Mouse (Mus musculus): Measurements from ENCODE around the gene Crtac1. TPM values are rescaled to one million over a fixed set of nuclear protein-coding genes. Genes with fewer than 3 reads are reported as not detected.

The Crtac1 gene
- total and polyA plus RNA-seq, 3 experiments, result 0.15 TPM; not detected in 2

DNA sequence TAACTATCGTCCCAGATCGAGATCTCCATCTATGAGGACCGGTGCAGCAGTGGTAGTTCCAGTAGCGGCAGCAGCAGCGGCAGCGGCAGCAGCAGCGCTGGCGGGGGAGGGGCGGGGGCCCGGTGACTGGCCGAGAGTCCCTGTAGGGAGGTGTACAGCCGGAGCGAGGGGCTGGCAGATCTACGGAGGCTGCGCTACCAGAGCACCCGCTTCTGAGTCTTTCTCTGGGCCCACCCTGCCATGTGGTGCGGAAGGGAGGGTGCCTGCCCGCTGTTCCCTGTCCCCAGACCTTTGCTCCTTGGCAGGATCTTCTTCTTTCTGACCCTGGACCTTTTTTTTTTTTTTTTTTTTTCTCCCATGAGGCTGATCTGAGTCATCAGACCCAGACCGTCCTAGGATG is 163.2 kb downstream of the Crtac1 start:
- DNase-seq (ENCODE audit: low read depth, low spot score), result no peak
- Histone ChIP-seq H3K9ac (ENCODE audit: control insufficient read depth, low read depth, low read length, poor library complexity, severe bottlenecking) (no peak overlapping the region), H3K36me3 (ENCODE audit: control insufficient read depth in 1 of 2, insufficient read depth in 2 of 2, low read length in 2 of 2) (no peaks in the 10 kb centered on the region), H3K4me1 (ENCODE audit: control insufficient read depth in 1 of 2, insufficient read depth in 2 of 2, low read length in 2 of 2) (no peaks in the 10 kb centered on the region), H3K27me3 (ENCODE audit: control insufficient read depth in 1 of 2, insufficient read depth in 2 of 2, low read length in 2 of 2) (peaks cover 0 to 2% of the 10 kb centered on the region in 2 experiments; a peak in 1 of 4 replicates), H3K4me3 (ENCODE audit: control insufficient read depth in 1 of 2, insufficient read depth in 1 of 2, low read depth in 2 of 2, low read length in 2 of 2) (no peak overlapping the region), H3K79me2 (ENCODE audit: control insufficient read depth, insufficient read depth, low read length, poor library complexity) (no peaks in the 10 kb centered on the region), H3K27ac (ENCODE audit: control insufficient read depth, low read depth, low read length) (no peak overlapping the region), H3K9me3 (replicated peaks; ENCODE audit: insufficient read depth, low read length) (no peaks in the 10 kb centered on the region)
- TF ChIP-seq GATA1 (IDR thresholded peaks at IDR 0.05; ENCODE audit: low read depth, low read length), result no peak
- no peak for TF ChIP-seq MAFK (IDR thresholded peaks at IDR 0.05; ENCODE audit: borderline replicate concordance, low read depth, low read length)
- TF ChIP-seq BHLHE40 (IDR thresholded peaks at IDR 0.05; ENCODE audit: borderline replicate concordance, low read depth, low read length), result no peak
- TF ChIP-seq POLR2A (IDR thresholded peaks at IDR 0.05; ENCODE audit: control insufficient read depth in 1 of 2, insufficient read depth in 1 of 2, low read depth in 1 of 2, low read length in 2 of 2, poor library complexity in 1 of 2), result 0 out of 4 replicates have a peak, but pooled peaks of 1 of the 2 experiments have one; percentile 16
- TF ChIP-seq MXI1 (IDR thresholded peaks at IDR 0.05; ENCODE audit: low read depth, low read length), result no peak

DNA sequence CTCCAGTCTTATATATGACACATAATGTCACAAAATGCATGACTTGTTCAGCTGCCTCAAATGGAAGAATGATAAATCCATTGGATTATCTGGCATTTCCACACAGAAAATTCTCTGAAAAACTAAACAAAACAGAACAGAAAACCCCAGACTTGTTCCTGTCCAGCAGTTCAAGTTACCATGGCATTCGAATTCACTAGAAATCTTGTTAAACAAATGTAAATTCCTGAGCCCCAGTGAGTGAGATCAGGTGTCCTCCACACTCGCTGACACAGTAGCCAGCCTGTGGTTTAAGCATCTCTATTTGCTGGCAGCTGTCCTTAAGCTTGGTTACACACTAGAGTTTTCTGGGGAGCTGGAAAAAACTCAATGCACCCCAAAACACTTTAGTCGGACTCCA is 168.1 kb downstream of the Crtac1 start:
- H3K36me3 ChIP-seq (ENCODE audit: control insufficient read depth in 1 of 2, insufficient read depth in 2 of 2, low read length in 2 of 2), result no peaks in the 10 kb centered on the region
- H3K9ac ChIP-seq (ENCODE audit: control insufficient read depth, low read depth, low read length, poor library complexity, severe bottlenecking), result no peak overlapping the region
- TF ChIP-seq JUND (IDR thresholded peaks at IDR 0.05; ENCODE audit: low read depth, low read length), result no peak
- TF ChIP-seq TAL1 (IDR thresholded peaks at IDR 0.05; ENCODE audit: low read length), result no peak
- TF ChIP-seq SIN3A (IDR thresholded peaks at IDR 0.05; ENCODE audit: low read length), result no peak
- no peak for TF ChIP-seq POLR2A (IDR thresholded peaks at IDR 0.05; ENCODE audit: control insufficient read depth in 1 of 2, insufficient read depth in 1 of 2, low read depth in 1 of 2, low read length in 2 of 2, poor library complexity in 1 of 2)
- no peak for TF ChIP-seq ELF1 (IDR thresholded peaks at IDR 0.05; ENCODE audit: low read depth, low read length)
- no peak for TF ChIP-seq ETS1 (IDR thresholded peaks at IDR 0.05; ENCODE audit: low read depth, low read length)
- no peak for TF ChIP-seq SMC3 (IDR thresholded peaks at IDR 0.05; ENCODE audit: low read depth, low read length)
- no peak for TF ChIP-seq ZKSCAN1 (IDR thresholded peaks at IDR 0.05; ENCODE audit: low read depth, low read length)
- no peak for TF ChIP-seq GABPA (IDR thresholded peaks at IDR 0.05; ENCODE audit: low read depth, low read length)
- no peak for TF ChIP-seq RCOR1 (IDR thresholded peaks at IDR 0.05; ENCODE audit: low read depth, low read length)
- TF ChIP-seq MEF2A (IDR thresholded peaks at IDR 0.05; ENCODE audit: extremely low read depth, insufficient replicate concordance, low read depth, low read length, poor library complexity, severe bottlenecking), result no peak
- no peak for TF ChIP-seq EP300 (IDR thresholded peaks at IDR 0.05; ENCODE audit: low read depth in 1 of 2, low read length in 2 of 2)
- TF ChIP-seq POLR2AphosphoS5 (IDR thresholded peaks at IDR 0.05; ENCODE audit: borderline replicate concordance, low read depth, low read length), result no peak
- TF ChIP-seq NRF1 (IDR thresholded peaks at IDR 0.05; ENCODE audit: insufficient read depth, low read depth, low read length, poor library complexity, severe bottlenecking), result no peak
- no peak for TF ChIP-seq MAX (IDR thresholded peaks at IDR 0.05; ENCODE audit: low read length)
- TF ChIP-seq USF1 (IDR thresholded peaks at IDR 0.05; ENCODE audit: low read depth, low read length), result no peak
- H3K4me1 ChIP-seq (ENCODE audit: control insufficient read depth in 1 of 2, insufficient read depth in 2 of 2, low read length in 2 of 2), result no peaks in the 10 kb centered on the region
- DNase-seq (ENCODE audit: low read depth, low spot score), result no peak
- H3K4me3 ChIP-seq (ENCODE audit: control insufficient read depth in 1 of 2, insufficient read depth in 1 of 2, low read depth in 2 of 2, low read length in 2 of 2), result no peak overlapping the region
- 0 out of 4 replicates have a peak, but pooled peaks cover 2% of the 10 kb centered on the region in 2 experiments for H3K27me3 ChIP-seq (ENCODE audit: control insufficient read depth in 1 of 2, insufficient read depth in 2 of 2, low read length in 2 of 2)
- no peak overlapping the region for H3K27ac ChIP-seq (ENCODE audit: control insufficient read depth, low read depth, low read length)
- H3K79me2 ChIP-seq (ENCODE audit: control insufficient read depth, insufficient read depth, low read length, poor library complexity), result no peaks in the 10 kb centered on the region
- H3K9me3 ChIP-seq (replicated peaks; ENCODE audit: insufficient read depth, low read length), result no peaks in the 10 kb centered on the region

Data from MEL (cell line).